Mouse (Mus musculus) forebrain, embryonic 14.5 days (tissue): ENCODE measurements around the gene Psors1c2. TPM values are rescaled to one million over a fixed set of nuclear protein-coding genes. Genes with fewer than 3 reads are reported as not detected.
"Not testable (repeated sequence)": the region's sequence is repeated elsewhere in the genome, so short reads cannot be mapped to it uniquely, and the experiment has no call there.

Experiments
- ATAC-seq: fragments of 200-750 bp; cut with Nextera tagmentation; 2 replicates; pipeline ENCODE4 v1.8.0; 2017; ENCODE audit warnings: mild to moderate bottlenecking, moderate library complexity
- DNase-seq: peaks from one replicate; pipeline ENCODE4 v3.0.0-alpha.2; 2015; ENCODE audit warnings: low spot score
- H3K27ac ChIP-seq: fragments of 300-500 bp; sonication (generic); 2 replicates; pipeline ENCODE4 v1.5.1; 2014; ENCODE audit warnings: low read depth, mild to moderate bottlenecking, control low read depth, low read length, moderate library complexity
- H3K27me3 ChIP-seq: fragments of 300-500 bp; sonication (generic); replicated peaks from 2 replicates; pipeline ENCODE4 v1.6.1; 2014; ENCODE audit warnings: low read length, control low read depth, mixed read lengths; ENCODE audit not compliant: control insufficient read depth, insufficient read depth
- H3K36me3 ChIP-seq: fragments of 300-500 bp; sonication (generic); 2 replicates; pipeline ENCODE4 v1.6.1; 2014; ENCODE audit warnings: low read length, control low read depth; ENCODE audit not compliant: control insufficient read depth, insufficient read depth
- H3K4me1 ChIP-seq: fragments of 300-500 bp; sonication (generic); 2 replicates; pipeline ENCODE4 v1.6.1; 2014; ENCODE audit warnings: antibody characterized with exemption, low read length, control low read depth; ENCODE audit not compliant: control insufficient read depth, insufficient read depth
- H3K4me2 ChIP-seq: fragments of 300-500 bp; sonication (generic); 2 replicates; pipeline ENCODE4 v1.6.1; 2014; ENCODE audit warnings: mild to moderate bottlenecking, control low read depth, low read length
- H3K4me3 ChIP-seq: fragments of 300-500 bp; sonication (generic); 2 replicates; pipeline ENCODE4 v1.5.1; 2014; ENCODE audit warnings: low read depth, low read length, control low read depth
- H3K9ac ChIP-seq: fragments of 300-500 bp; sonication (generic); 2 replicates; pipeline ENCODE4 v1.6.1; 2014; ENCODE audit warnings: mild to moderate bottlenecking, low read length, control low read depth, moderate library complexity
- H3K9me3 ChIP-seq: fragments of 300-500 bp; sonication (generic); replicated peaks from 2 replicates; pipeline ENCODE4 v1.6.1; 2016; ENCODE audit warnings: low read length, control low read depth, mixed read lengths; ENCODE audit not compliant: control insufficient read depth
- WGBS: fragments of 180-500 bp; shearing (Covaris S2); extraction: QIAGEN DNeasy Blood & Tissue Kit; methylation state at CpG from one replicate; pipeline ENCODE4 v1.1.7; 2014; 5-methylcytosine and 5-hydroxymethylcytosine counted together
- polyA plus RNA-seq: library from polyadenylated mRNA; unstranded; fragments of >200 nt; fragmentation: Nextera tagmentation; extraction: Ambion mirVana; gene quantifications from 2 replicates; pipeline ENCODE4 v1.2.1, GENCODE M21; 2014

Gene Psors1c2
- polyA plus RNA-seq, 1 experiment from 2014 or later: 0.28 TPM

- 18% methylated on average over 5 of the region's 5 CpGs for WGBS
- H3K9ac ChIP-seq: no peak overlapping the region
- H3K9me3 ChIP-seq: no peaks in the 10 kb centered on the region
- no peak overlapping the region for H3K4me2 ChIP-seq
- no peaks in the 10 kb centered on the region for H3K4me1 ChIP-seq
- ATAC-seq (no peak), DNase-seq (no peak)
- no peak overlapping the region for H3K4me3 ChIP-seq
- no peak overlapping the region for H3K27ac ChIP-seq
- peaks cover 18% of the 10 kb centered on the region for H3K27me3 ChIP-seq
- no peaks in the 10 kb centered on the region for H3K36me3 ChIP-seq
These were observed 29.2 kb upstream of the Psors1c2 start for GRCm38 (mm10) chr17:35503849-35504248.

- Histone ChIP-seq H3K4me2 (no peak overlapping the region), H3K36me3 (no peaks in the 10 kb centered on the region), H3K27me3 (peaks cover 18% of the 10 kb centered on the region), H3K27ac (no peak overlapping the region), H3K9me3 (no peaks in the 10 kb centered on the region), H3K4me1 (peaks cover 4% of the 10 kb centered on the region; the same call in 1 of the 2 replicates), H3K4me3 (no peak overlapping the region), H3K9ac (no peak overlapping the region)
- ATAC-seq (no peak), DNase-seq (no peak)
- 16% methylated on average over 8 of the region's 8 CpGs for WGBS
These were observed 28.1 kb upstream of the Psors1c2 start for GRCm38 (mm10) chr17:35504628-35505481.

DNA sequence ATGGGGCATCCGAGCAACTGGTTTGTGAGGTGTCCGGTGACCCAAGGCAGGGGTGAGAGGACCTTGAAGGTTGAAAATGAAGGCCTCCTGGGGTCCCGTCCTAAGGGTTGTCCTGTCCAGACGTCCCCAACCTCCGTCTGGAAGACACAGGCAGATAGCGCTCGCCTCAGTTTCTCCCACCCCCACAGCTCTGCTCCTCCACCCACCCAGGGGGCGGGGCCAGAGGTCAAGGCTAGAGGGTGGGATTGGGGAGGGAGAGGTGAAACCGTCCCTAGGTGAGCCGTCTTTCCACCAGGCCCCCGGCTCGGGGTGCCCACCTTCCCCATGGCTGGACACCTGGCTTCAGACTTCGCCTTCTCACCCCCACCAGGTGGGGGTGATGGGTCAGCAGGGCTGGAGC, 27.2 kb upstream of the Psors1c2 start, which contains the start of gene Pou5f1:
Pou5f1 (plus strand) TSS at position 243 of the 400 bp plus-strand sequence.
- Histone ChIP-seq H3K9ac (no peak within 1 kb of the TSS), H3K27me3 (peaks cover 18% of the 10 kb centered on the region), H3K4me3 (no peak within 1 kb of the TSS), H3K27ac (no peak within 1 kb of the TSS), H3K9me3 (no peaks in the 10 kb centered on the region), H3K4me1 (peaks cover 4% of the 10 kb centered on the region; the same call in 1 of the 2 replicates), H3K4me2 (no peak within 1 kb of the TSS), H3K36me3 (no peaks in the 10 kb centered on the region)
- 32% methylated on average over 13 of the region's 13 CpGs for WGBS
- ATAC-seq: no peak
- no peak for DNase-seq

DNA sequence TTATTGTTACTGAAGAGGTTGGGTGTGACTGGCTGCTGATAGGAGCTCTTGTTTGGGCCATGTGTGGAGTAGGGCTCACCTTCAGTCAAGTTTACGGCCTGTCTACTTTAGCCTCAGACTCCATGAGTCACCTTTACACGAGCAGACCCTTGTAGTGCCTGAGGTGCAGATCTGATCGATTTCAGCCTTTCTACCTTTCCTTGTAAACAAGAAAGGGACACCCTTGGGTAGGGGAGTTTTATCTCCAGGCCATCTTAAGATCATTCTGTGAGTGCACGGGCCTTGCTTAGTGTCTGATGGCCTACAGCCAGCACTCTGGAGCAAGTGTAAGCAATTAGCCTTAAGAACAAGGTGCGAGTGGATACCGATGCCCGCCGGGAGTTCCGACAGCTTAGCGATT, 26.1 kb upstream of the Psors1c2 start:
- Histone ChIP-seq H3K36me3 (no peaks in the 10 kb centered on the region), H3K9me3 (no peaks in the 10 kb centered on the region), H3K4me3 (no peak overlapping the region), H3K9ac (no peak overlapping the region), H3K27me3 (peaks cover 18% of the 10 kb centered on the region), H3K4me2 (no peak overlapping the region), H3K4me1 (peaks cover 4% of the 10 kb centered on the region; the same call in 1 of the 2 replicates), H3K27ac (no peak overlapping the region)
- no peak for DNase-seq
- no peak for ATAC-seq
- 10% methylated on average over 10 of the region's 10 CpGs for WGBS

DNA sequence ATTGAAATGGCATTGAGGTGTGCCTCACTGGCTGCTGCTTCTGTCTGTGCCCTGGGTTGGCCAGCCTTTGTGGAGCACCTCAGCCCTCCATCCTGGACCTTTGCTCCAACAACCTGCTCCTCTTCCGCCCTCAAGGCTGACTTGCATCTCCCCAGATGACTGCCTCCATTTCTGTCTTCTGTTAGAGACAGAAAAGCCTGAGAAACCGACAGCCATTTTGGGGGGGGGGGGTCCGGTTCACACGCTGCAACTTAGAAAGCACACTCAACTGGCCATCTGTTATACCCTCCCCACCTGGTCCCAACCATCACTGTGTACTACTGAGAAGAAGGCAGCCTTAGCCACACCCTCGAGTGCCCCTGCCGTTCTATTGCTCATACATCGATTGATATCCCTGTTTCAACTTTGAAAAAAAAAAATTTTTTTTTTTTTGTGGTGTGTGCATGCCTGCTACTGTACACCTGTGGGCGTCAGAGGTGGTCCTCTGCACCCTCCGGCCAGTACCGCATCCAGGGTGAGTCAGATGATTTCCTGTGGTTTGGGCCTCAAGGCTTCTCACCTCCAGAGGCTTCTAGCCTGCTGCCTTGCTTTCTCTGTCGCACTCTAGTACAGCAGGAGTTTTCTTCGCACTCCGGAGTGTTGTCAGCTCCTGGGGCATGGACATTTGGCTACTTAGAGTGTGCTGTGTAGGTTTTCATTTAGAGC, 25.3 kb upstream of the Psors1c2 start:
- H3K4me3 ChIP-seq: no peak overlapping the region
- no peak for ATAC-seq
- H3K9me3 ChIP-seq: no peaks in the 10 kb centered on the region
- WGBS: 32% methylated on average over 13 of the region's 13 CpGs
- H3K9ac ChIP-seq: no peak overlapping the region
- DNase-seq: no peak
- no peaks in the 10 kb centered on the region for H3K36me3 ChIP-seq
- H3K27me3 ChIP-seq: peaks cover 18% of the 10 kb centered on the region
- H3K4me2 ChIP-seq: no peak overlapping the region
- H3K4me1 ChIP-seq: peaks cover 4% of the 10 kb centered on the region; the same call in 1 of the 2 replicates
- no peak overlapping the region for H3K27ac ChIP-seq

- not testable (repeated sequence) for DNase-seq, H3K4me2 ChIP-seq, ATAC-seq, H3K4me3 ChIP-seq, H3K36me3 ChIP-seq, H3K27ac ChIP-seq, H3K9me3 ChIP-seq, H3K4me1 ChIP-seq, H3K9ac ChIP-seq
- H3K27me3 ChIP-seq: peaks cover 18% of the 10 kb centered on the region
- 52% methylated on average over 4 of the region's 5 CpGs for WGBS
These were observed 24.7 kb upstream of the Psors1c2 start for GRCm38 (mm10) chr17:35508279-35508678.

GRCm38 (mm10) chr17:35509284-35509683, 23.7 kb upstream of the Psors1c2 start:
- Histone ChIP-seq H3K4me2 (no peak overlapping the region), H3K9ac (no peak overlapping the region), H3K9me3 (no peaks in the 10 kb centered on the region), H3K27me3 (peaks cover 18% of the 10 kb centered on the region), H3K27ac (no peak overlapping the region), H3K4me3 (no peak overlapping the region), H3K4me1 (peaks cover 4% of the 10 kb centered on the region; the same call in 1 of the 2 replicates), H3K36me3 (no peaks in the 10 kb centered on the region)
- 27% methylated on average over 8 of the region's 8 CpGs for WGBS
- ATAC-seq (peak; percentile 37; the same call in 1 of the 2 replicates), DNase-seq (peak; percentile 53)

DNA sequence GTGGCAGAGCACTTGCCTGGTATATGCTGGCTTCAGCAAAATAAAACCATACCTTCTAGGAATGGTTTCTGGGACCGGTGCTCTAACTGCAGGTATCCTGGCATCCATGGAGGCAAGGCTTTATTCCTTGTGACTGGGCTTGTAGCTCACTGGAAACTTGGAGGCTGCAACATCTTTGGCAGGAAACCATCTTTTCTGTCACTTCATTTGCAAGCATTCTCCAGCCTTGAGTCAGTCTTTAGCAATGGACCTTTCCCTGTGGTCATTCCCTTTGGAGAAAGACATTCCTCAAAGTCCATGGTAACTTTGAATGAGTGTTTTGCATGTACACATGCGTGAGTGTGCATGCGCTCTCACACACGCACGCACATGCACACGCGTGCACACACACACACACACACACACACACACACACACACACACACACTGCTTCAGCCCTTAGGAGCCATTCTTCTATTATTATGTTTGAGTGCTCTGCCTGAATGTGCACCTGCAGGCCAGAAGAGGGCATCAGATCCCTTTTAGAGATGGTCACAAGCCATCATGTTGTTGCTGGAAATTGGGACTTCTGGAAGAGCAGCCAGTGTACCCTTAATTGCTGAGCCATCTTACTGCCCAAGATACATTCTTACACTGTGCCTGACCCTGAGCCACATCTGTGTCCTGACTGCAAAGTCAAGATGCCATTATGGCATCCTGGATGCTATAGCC, 19.9 kb upstream of the Psors1c2 start:
- Histone ChIP-seq H3K36me3 (no peaks in the 10 kb centered on the region), H3K4me3 (no peak overlapping the region), H3K9me3 (no peaks in the 10 kb centered on the region), H3K4me1 (peaks cover 18% of the 10 kb centered on the region; the same call in 1 of the 2 replicates), H3K9ac (no peak overlapping the region), H3K4me2 (no peak overlapping the region), H3K27ac (no peak overlapping the region), H3K27me3 (no peaks in the 10 kb centered on the region)
- DNase-seq (peak; percentile 25), ATAC-seq (no peak)
- WGBS: 95% methylated on average over 7 of the region's 7 CpGs
